Mouse (Mus musculus): ENCODE results near the gene Arhgap45. TPM values are rescaled to one million over a fixed set of nuclear protein-coding genes. Genes with fewer than 3 reads are reported as not detected.
A peak's percentile ranks its signal among the peaks of the same experiment; 100 is the strongest.

Gene Arhgap45
- polyA plus RNA-seq, 1 experiment from 2014 or later = 2.0 TPM

- H3K36me3 ChIP-seq (ENCODE audit: control insufficient read depth, insufficient read depth, low read length) = peaks cover 18% of the 10 kb centered on the region
- no peaks in the 10 kb centered on the region for H3K9me3 ChIP-seq (ENCODE audit: control insufficient read depth, low read length)
- no peak overlapping the region for H3K4me3 ChIP-seq (ENCODE audit: low read depth, low read length)
- no peaks in the 10 kb centered on the region for H3K27me3 ChIP-seq (ENCODE audit: control insufficient read depth, insufficient read depth, low read length)
- ATAC-seq (ENCODE audit: low FRiP score, low TSS enrichment) (peak; percentile 38), DNase-seq (ENCODE audit: low spot score) (peak; percentile 53)
- no peak for TF ChIP-seq CTCF (IDR thresholded peaks at IDR 0.05; ENCODE audit: low read depth)
- TF ChIP-seq EP300 (optimal IDR thresholded peaks at IDR 0.05) = no peak
- 27% methylated on average over 5 of the region's 5 CpGs for WGBS
- peaks cover 10% of the 10 kb centered on the region; the same call in 1 of the 2 replicates for H3K4me1 ChIP-seq (replicated peaks; ENCODE audit: control insufficient read depth, insufficient read depth)
- peak overlapping the region; percentile 85 for H3K27ac ChIP-seq (replicated peaks)
- 0 out of 2 replicates have a peak overlapping the region, but pooled peaks have one; percentile 35 for H3K9ac ChIP-seq (ENCODE audit: low read length)
- peak overlapping the region; percentile 3; the same call in 1 of the 2 replicates for H3K4me2 ChIP-seq (replicated peaks; ENCODE audit: low read depth)
Measured at GRCm38 (mm10) chr10:80032799-80033480, 16.5 kb downstream of the Arhgap45 start.

- peaks cover 14% of the 10 kb centered on the region; the same call in 1 of the 2 replicates for H3K4me1 ChIP-seq (replicated peaks; ENCODE audit: control insufficient read depth, insufficient read depth)
- peak overlapping the region; percentile 23; the same call in 1 of the 2 replicates for H3K9ac ChIP-seq (ENCODE audit: low read length)
- ATAC-seq (ENCODE audit: low FRiP score, low TSS enrichment) (peak; percentile 55), DNase-seq (ENCODE audit: low spot score) (peak; percentile 56)
- peak; percentile 79 for TF ChIP-seq CTCF (IDR thresholded peaks at IDR 0.05; ENCODE audit: low read depth)
- TF ChIP-seq EP300 (optimal IDR thresholded peaks at IDR 0.05) = no peak
- H3K9me3 ChIP-seq (ENCODE audit: control insufficient read depth, low read length) = no peaks in the 10 kb centered on the region
- WGBS = 23% methylated on average over 9 of the region's 9 CpGs
- H3K36me3 ChIP-seq (ENCODE audit: control insufficient read depth, insufficient read depth, low read length) = peaks cover 18% of the 10 kb centered on the region
- H3K27me3 ChIP-seq (ENCODE audit: control insufficient read depth, insufficient read depth, low read length) = no peaks in the 10 kb centered on the region
- peak overlapping the region; percentile 3; the same call in 1 of the 2 replicates for H3K4me2 ChIP-seq (replicated peaks; ENCODE audit: low read depth)
- peak overlapping the region; percentile 85 for H3K27ac ChIP-seq (replicated peaks)
- H3K4me3 ChIP-seq (ENCODE audit: low read depth, low read length) = no peak overlapping the region
Measured at GRCm38 (mm10) chr10:80033511-80034391, 17.3 kb downstream of the Arhgap45 start.

GRCm38 (mm10) chr10:80035148-80035547 lies 18.7 kb downstream of the Arhgap45 start:
- peaks cover 14% of the 10 kb centered on the region; the same call in 1 of the 2 replicates for H3K4me1 ChIP-seq (replicated peaks; ENCODE audit: control insufficient read depth, insufficient read depth)

GRCm38 (mm10) chr10:80035686-80036085 lies 19.2 kb downstream of the Arhgap45 start:
- no peak overlapping the region for H3K9ac ChIP-seq (ENCODE audit: low read length)
- TF ChIP-seq CTCF (IDR thresholded peaks at IDR 0.05; ENCODE audit: low read depth) (no peak), EP300 (optimal IDR thresholded peaks at IDR 0.05) (no peak)
- ATAC-seq (ENCODE audit: low FRiP score, low TSS enrichment) = no peak
- peaks cover 18% of the 10 kb centered on the region for H3K36me3 ChIP-seq (ENCODE audit: control insufficient read depth, insufficient read depth, low read length)
- H3K27ac ChIP-seq (replicated peaks) = peak overlapping the region; percentile 45; the same call in 1 of the 2 replicates
- WGBS = 88% methylated on average over 5 of the region's 5 CpGs
- no peak overlapping the region for H3K4me2 ChIP-seq (replicated peaks; ENCODE audit: low read depth)
- DNase-seq (ENCODE audit: low spot score) = no peak
- H3K4me3 ChIP-seq (ENCODE audit: low read depth, low read length) = no peak overlapping the region
- peaks cover 14% of the 10 kb centered on the region; the same call in 1 of the 2 replicates for H3K4me1 ChIP-seq (replicated peaks; ENCODE audit: control insufficient read depth, insufficient read depth)
- H3K9me3 ChIP-seq (ENCODE audit: control insufficient read depth, low read length) = no peaks in the 10 kb centered on the region
- no peaks in the 10 kb centered on the region for H3K27me3 ChIP-seq (ENCODE audit: control insufficient read depth, insufficient read depth, low read length)

More at GRCm38 (mm10) chr10:80035148-80035547, 18.7 kb downstream of the Arhgap45 start:
- 86% methylated on average over 8 of the region's 8 CpGs for WGBS
- Histone ChIP-seq H3K27ac (replicated peaks) (peak overlapping the region; percentile 45; the same call in 1 of the 2 replicates), H3K4me2 (replicated peaks; ENCODE audit: low read depth) (no peak overlapping the region), H3K9ac (ENCODE audit: low read length) (0 out of 2 replicates have a peak overlapping the region, but pooled peaks have one; percentile 13), H3K36me3 (ENCODE audit: control insufficient read depth, insufficient read depth, low read length) (peaks cover 18% of the 10 kb centered on the region), H3K4me3 (ENCODE audit: low read depth, low read length) (no peak overlapping the region), H3K27me3 (ENCODE audit: control insufficient read depth, insufficient read depth, low read length) (no peaks in the 10 kb centered on the region), H3K9me3 (ENCODE audit: control insufficient read depth, low read length) (no peaks in the 10 kb centered on the region)
- ATAC-seq (ENCODE audit: low FRiP score, low TSS enrichment) (no peak), DNase-seq (ENCODE audit: low spot score) (no peak)
- TF ChIP-seq CTCF (IDR thresholded peaks at IDR 0.05; ENCODE audit: low read depth) (no peak), EP300 (optimal IDR thresholded peaks at IDR 0.05) (no peak)

GRCm38 (mm10) chr10:80036832-80037231 lies 20.4 kb downstream of the Arhgap45 start:
- H3K4me3 ChIP-seq (ENCODE audit: low read depth, low read length) = no peak overlapping the region
- no peak overlapping the region for H3K9ac ChIP-seq (ENCODE audit: low read length)
- ATAC-seq (ENCODE audit: low FRiP score, low TSS enrichment) (no peak), DNase-seq (ENCODE audit: low spot score) (no peak)
- no peaks in the 10 kb centered on the region for H3K27me3 ChIP-seq (ENCODE audit: control insufficient read depth, insufficient read depth, low read length)
- H3K36me3 ChIP-seq (ENCODE audit: control insufficient read depth, insufficient read depth, low read length) = peaks cover 18% of the 10 kb centered on the region
- no peak overlapping the region for H3K27ac ChIP-seq (replicated peaks)
- H3K4me2 ChIP-seq (replicated peaks; ENCODE audit: low read depth) = no peak overlapping the region
- H3K4me1 ChIP-seq (replicated peaks; ENCODE audit: control insufficient read depth, insufficient read depth) = peaks cover 14% of the 10 kb centered on the region; the same call in 1 of the 2 replicates
- no peaks in the 10 kb centered on the region for H3K9me3 ChIP-seq (ENCODE audit: control insufficient read depth, low read length)
- TF ChIP-seq EP300 (optimal IDR thresholded peaks at IDR 0.05) (no peak), CTCF (IDR thresholded peaks at IDR 0.05; ENCODE audit: low read depth) (no peak)
- WGBS = 87% methylated on average over 13 of the region's 13 CpGs

All from stomach, postnatal 0 days (tissue).